Mouse (Mus musculus): ENCODE data around the gene Crk. TPM values are rescaled to one million over a fixed set of nuclear protein-coding genes. Genes with fewer than 3 reads are reported as not detected.

Crk gene
- polyA plus RNA-seq, 1 experiment from 2014 or later: 106 TPM

- no peaks in the 10 kb centered on the region for H3K36me3 ChIP-seq (ENCODE audit: control insufficient read depth, insufficient read depth, low read length)
- H3K9ac ChIP-seq (ENCODE audit: low read depth, low read length): no peak overlapping the region
- peaks cover 11% of the 10 kb centered on the region for H3K4me1 ChIP-seq (ENCODE audit: control insufficient read depth, insufficient read depth, low read depth, low read length)
- peak overlapping the region; percentile 52 for H3K27ac ChIP-seq (ENCODE audit: low read depth, low read length)
- H3K4me3 ChIP-seq (ENCODE audit: low read length): no peak overlapping the region
- H3K4me2 ChIP-seq (ENCODE audit: low read length): no peak overlapping the region
- no peaks in the 10 kb centered on the region; the same call in 1 of the 2 replicates for H3K27me3 ChIP-seq (replicated peaks; ENCODE audit: control insufficient read depth, insufficient read depth, low read length)
- 48% methylated on average over 6 of the region's 6 CpGs for WGBS
- no peaks in the 10 kb centered on the region for H3K9me3 ChIP-seq (ENCODE audit: control insufficient read depth, low read length)
- peak; percentile 82 for ATAC-seq
Observed at GRCm38 (mm10) chr11:75647681-75648211, 31.3 kb upstream of the Crk start.

GRCm38 (mm10) chr11:75649155-75649561 lies 29.9 kb upstream of the Crk start:
- Histone ChIP-seq H3K9me3 (ENCODE audit: control insufficient read depth, low read length) (no peaks in the 10 kb centered on the region), H3K27ac (ENCODE audit: low read depth, low read length) (no peak overlapping the region; the same call in 1 of the 2 replicates), H3K4me1 (ENCODE audit: control insufficient read depth, insufficient read depth, low read depth, low read length) (peaks cover 23% of the 10 kb centered on the region), H3K4me3 (ENCODE audit: low read length) (no peak overlapping the region), H3K4me2 (ENCODE audit: low read length) (no peak overlapping the region), H3K36me3 (ENCODE audit: control insufficient read depth, insufficient read depth, low read length) (no peaks in the 10 kb centered on the region), H3K9ac (ENCODE audit: low read depth, low read length) (no peak overlapping the region), H3K27me3 (replicated peaks; ENCODE audit: control insufficient read depth, insufficient read depth, low read length) (peaks cover 4% of the 10 kb centered on the region)
- WGBS: 87% methylated on average over 4 of the region's 4 CpGs
- no peak for ATAC-seq

- no peaks in the 10 kb centered on the region for H3K9me3 ChIP-seq (ENCODE audit: control insufficient read depth, low read length)
- peak within 1 kb of the TSS; percentile 80 for H3K9ac ChIP-seq (ENCODE audit: low read depth, low read length)
- peak within 1 kb of the TSS; percentile 92 for H3K4me2 ChIP-seq (ENCODE audit: low read length)
- peaks cover 27% of the 10 kb centered on the region for H3K4me1 ChIP-seq (ENCODE audit: control insufficient read depth, insufficient read depth, low read depth, low read length)
- ATAC-seq: no peak
- peaks cover 11% of the 10 kb centered on the region for H3K27me3 ChIP-seq (replicated peaks; ENCODE audit: control insufficient read depth, insufficient read depth, low read length)
- no peaks in the 10 kb centered on the region for H3K36me3 ChIP-seq (ENCODE audit: control insufficient read depth, insufficient read depth, low read length)
- H3K27ac ChIP-seq (ENCODE audit: low read depth, low read length): peak within 1 kb of the TSS; percentile 74
- WGBS: 71% methylated on average over 7 of the region's 7 CpGs
- H3K4me3 ChIP-seq (ENCODE audit: low read length): peak within 1 kb of the TSS; percentile 62
Observed at GRCm38 (mm10) chr11:75650311-75650710, 28.7 kb upstream of the Crk start, which contains the start of gene Myo1c. Myo1c (plus strand) TSS chr11:75650504.

- no peak for ATAC-seq
- Histone ChIP-seq H3K36me3 (ENCODE audit: control insufficient read depth, insufficient read depth, low read length) (no peaks in the 10 kb centered on the region), H3K4me2 (ENCODE audit: low read length) (peak overlapping the region; percentile 92), H3K4me3 (ENCODE audit: low read length) (peak overlapping the region; percentile 62), H3K4me1 (ENCODE audit: control insufficient read depth, insufficient read depth, low read depth, low read length) (peaks cover 27% of the 10 kb centered on the region), H3K9me3 (ENCODE audit: control insufficient read depth, low read length) (no peaks in the 10 kb centered on the region), H3K27ac (ENCODE audit: low read depth, low read length) (peak overlapping the region; percentile 74; the same call in 1 of the 2 replicates), H3K27me3 (replicated peaks; ENCODE audit: control insufficient read depth, insufficient read depth, low read length) (peaks cover 12% of the 10 kb centered on the region), H3K9ac (ENCODE audit: low read depth, low read length) (peak overlapping the region; percentile 80)
- 45% methylated on average over 13 of the region's 13 CpGs for WGBS
Observed at GRCm38 (mm10) chr11:75650958-75651425, 28.1 kb upstream of the Crk start.

GRCm38 (mm10) chr11:75651426-75652221 lies 27.4 kb upstream of the Crk start:
- H3K36me3 ChIP-seq (ENCODE audit: control insufficient read depth, insufficient read depth, low read length): no peaks in the 10 kb centered on the region
- under 1% methylated on average over 50 of the region's 54 CpGs for WGBS
- ATAC-seq: peak; percentile 60
- no peaks in the 10 kb centered on the region for H3K9me3 ChIP-seq (ENCODE audit: control insufficient read depth, low read length)
- peak overlapping the region; percentile 62 for H3K4me3 ChIP-seq (ENCODE audit: low read length)
- H3K4me2 ChIP-seq (ENCODE audit: low read length): peak overlapping the region; percentile 92
- H3K4me1 ChIP-seq (ENCODE audit: control insufficient read depth, insufficient read depth, low read depth, low read length): peaks cover 29% of the 10 kb centered on the region
- peak overlapping the region; percentile 80 for H3K9ac ChIP-seq (ENCODE audit: low read depth, low read length)
- peaks cover 12% of the 10 kb centered on the region for H3K27me3 ChIP-seq (replicated peaks; ENCODE audit: control insufficient read depth, insufficient read depth, low read length)
- H3K27ac ChIP-seq (ENCODE audit: low read depth, low read length): peak overlapping the region; percentile 74

- H3K4me1 ChIP-seq (ENCODE audit: control insufficient read depth, insufficient read depth, low read depth, low read length): peaks cover 24% of the 10 kb centered on the region
- peaks cover 12% of the 10 kb centered on the region for H3K27me3 ChIP-seq (replicated peaks; ENCODE audit: control insufficient read depth, insufficient read depth, low read length)
- 24% methylated on average over 20 of the region's 20 CpGs for WGBS
- H3K9ac ChIP-seq (ENCODE audit: low read depth, low read length): peak overlapping the region; percentile 80
- peak overlapping the region; percentile 92 for H3K4me2 ChIP-seq (ENCODE audit: low read length)
- H3K27ac ChIP-seq (ENCODE audit: low read depth, low read length): peak overlapping the region; percentile 74; the same call in 1 of the 2 replicates
- ATAC-seq: no peak
- peak overlapping the region; percentile 62 for H3K4me3 ChIP-seq (ENCODE audit: low read length)
- no peaks in the 10 kb centered on the region for H3K9me3 ChIP-seq (ENCODE audit: control insufficient read depth, low read length)
- no peaks in the 10 kb centered on the region for H3K36me3 ChIP-seq (ENCODE audit: control insufficient read depth, insufficient read depth, low read length)
Observed at GRCm38 (mm10) chr11:75652222-75652941, 26.7 kb upstream of the Crk start.

GRCm38 (mm10) chr11:75652942-75653684 lies 25.9 kb upstream of the Crk start:
- Histone ChIP-seq H3K27ac (ENCODE audit: low read depth, low read length) (peak overlapping the region; percentile 51), H3K9me3 (ENCODE audit: control insufficient read depth, low read length) (no peaks in the 10 kb centered on the region), H3K4me3 (ENCODE audit: low read length) (no peak overlapping the region; the same call in 1 of the 2 replicates), H3K4me2 (ENCODE audit: low read length) (peak overlapping the region; percentile 86), H3K27me3 (replicated peaks; ENCODE audit: control insufficient read depth, insufficient read depth, low read length) (peaks cover 12% of the 10 kb centered on the region), H3K4me1 (ENCODE audit: control insufficient read depth, insufficient read depth, low read depth, low read length) (peaks cover 24% of the 10 kb centered on the region), H3K36me3 (ENCODE audit: control insufficient read depth, insufficient read depth, low read length) (no peaks in the 10 kb centered on the region), H3K9ac (ENCODE audit: low read depth, low read length) (no peak overlapping the region)
- WGBS: 33% methylated on average over 14 of the region's 14 CpGs
- no peak for ATAC-seq

GRCm38 (mm10) chr11:75653781-75654470 lies 25.1 kb upstream of the Crk start:
- H3K9me3 ChIP-seq (ENCODE audit: control insufficient read depth, low read length): no peaks in the 10 kb centered on the region
- WGBS: 2% methylated on average over 39 of the region's 45 CpGs
- peak overlapping the region; percentile 86 for H3K4me2 ChIP-seq (ENCODE audit: low read length)
- peaks cover 24% of the 10 kb centered on the region for H3K4me1 ChIP-seq (ENCODE audit: control insufficient read depth, insufficient read depth, low read depth, low read length)
- H3K36me3 ChIP-seq (ENCODE audit: control insufficient read depth, insufficient read depth, low read length): no peaks in the 10 kb centered on the region
- peaks cover 12% of the 10 kb centered on the region for H3K27me3 ChIP-seq (replicated peaks; ENCODE audit: control insufficient read depth, insufficient read depth, low read length)
- peak overlapping the region; percentile 68 for H3K9ac ChIP-seq (ENCODE audit: low read depth, low read length)
- H3K4me3 ChIP-seq (ENCODE audit: low read length): peak overlapping the region; percentile 50
- H3K27ac ChIP-seq (ENCODE audit: low read depth, low read length): peak overlapping the region; percentile 51
- ATAC-seq: peak; percentile 40
